Comparison of ENCODE assay signal across 8 mouse cellular contexts in genomic region chr7:143343781-143344306, GRCm38 (mm10).
DNase-seq lines count a peak whose midpoint lies in the region; ATAC-seq and TF ChIP-seq lines count a peak whose summit lies in the region.

No protein-coding gene starts in this region.

- no peak overlapping the region for H3K9ac ChIP-seq in kidney, embryonic 15.5 days
- no peak overlapping the region for H3K9ac ChIP-seq in midbrain, postnatal 0 days (replicated peaks; ENCODE audit: low read length, poor library complexity, severe bottlenecking)
- no peak overlapping the region for H3K9ac ChIP-seq in liver, embryonic 12.5 days

- no peak overlapping the region for H3K4me3 ChIP-seq in cerebellum, adult 2 months (replicated peaks; ENCODE audit: insufficient read depth, low read depth, low read length)
- H3K4me3 ChIP-seq in kidney, embryonic 15.5 days (replicated peaks), result no peak overlapping the region
- H3K4me3 ChIP-seq in midbrain, postnatal 0 days (ENCODE audit: low read depth, low read length), result no peak overlapping the region
- H3K4me3 ChIP-seq in liver, embryonic 12.5 days, result no peak overlapping the region

- no peak for ATAC-seq in kidney, embryonic 15.5 days (replicated peaks; ENCODE audit: low FRiP score)
- no peak for ATAC-seq in midbrain, postnatal 0 days (ENCODE audit: low FRiP score)
- ATAC-seq in liver, embryonic 12.5 days, result no peak

- no peaks in the 10 kb centered on the region for H3K9me3 ChIP-seq in kidney, embryonic 15.5 days (replicated peaks)
- no peaks in the 10 kb centered on the region for H3K9me3 ChIP-seq in midbrain, postnatal 0 days (ENCODE audit: low read length)
- no peaks in the 10 kb centered on the region for H3K9me3 ChIP-seq in liver, embryonic 12.5 days (replicated peaks)

- no peak overlapping the region for H3K27ac ChIP-seq in cerebellum, adult 2 months (ENCODE audit: insufficient read depth, low read length)
- H3K27ac ChIP-seq in kidney, embryonic 15.5 days, result peak overlapping the region; percentile 39; the same call in 1 of the 2 replicates
- no peak overlapping the region for H3K27ac ChIP-seq in midbrain, postnatal 0 days (ENCODE audit: low read depth, low read length)
- no peak overlapping the region for H3K27ac ChIP-seq in liver, embryonic 12.5 days

- 16% methylated on average over 12 of the region's 12 CpGs for WGBS in cerebellum, adult 2 months
- WGBS in kidney, embryonic 15.5 days, result 10% methylated on average over 12 of the region's 12 CpGs
- 23% methylated on average over 12 of the region's 12 CpGs for WGBS in midbrain, postnatal 0 days
- 57% methylated on average over 12 of the region's 12 CpGs for WGBS in liver, embryonic 12.5 days (ENCODE audit: insufficient replicate concordance)

- intact Hi-C loops in left cerebral cortex, postnatal 4 days (cut with DNase I), result no loop called here

- DNase-seq in cerebellum, postnatal 14 days, result peak; percentile 37 to 44
- no peak for DNase-seq in cerebellum, adult 2 months
- DNase-seq in left cerebral cortex, postnatal 4 days, result peak; percentile 42
- DNase-seq in left cerebral cortex, adult 11 months (ENCODE audit: low spot score), result no peak
- peak; percentile 73 for DNase-seq in midbrain, postnatal 0 days (ENCODE audit: low spot score)
- no peak for DNase-seq in gastrocnemius, adult 8-10 months (ENCODE audit: low spot score in 2 of 2)

- peak overlapping the region; percentile 27; the same call in 1 of the 2 replicates for H3K4me2 ChIP-seq in kidney, embryonic 15.5 days
- H3K4me2 ChIP-seq in midbrain, postnatal 0 days (ENCODE audit: low read depth, low read length, poor library complexity, severe bottlenecking), result no peak overlapping the region
- H3K4me2 ChIP-seq in liver, embryonic 12.5 days, result no peak overlapping the region

- no peak for TF ChIP-seq POLR2A in cerebellum, adult 2 months (IDR thresholded peaks at IDR 0.05; ENCODE audit: borderline replicate concordance, insufficient read depth, low read length)

- H3K36me3 ChIP-seq in kidney, embryonic 15.5 days, result no peaks in the 10 kb centered on the region
- H3K36me3 ChIP-seq in midbrain, postnatal 0 days (ENCODE audit: insufficient read depth, low read length), result no peaks in the 10 kb centered on the region
- H3K36me3 ChIP-seq in liver, embryonic 12.5 days, result no peaks in the 10 kb centered on the region

- no peaks in the 10 kb centered on the region for H3K4me1 ChIP-seq in cerebellum, adult 2 months (ENCODE audit: control insufficient read depth, insufficient read depth, low read length)
- H3K4me1 ChIP-seq in kidney, embryonic 15.5 days, result peaks cover 36% of the 10 kb centered on the region
- H3K4me1 ChIP-seq in midbrain, postnatal 0 days (ENCODE audit: insufficient read depth, low read length), result no peaks in the 10 kb centered on the region
- H3K4me1 ChIP-seq in liver, embryonic 12.5 days, result no peaks in the 10 kb centered on the region

- TF ChIP-seq CTCF in cerebellum, adult 2 months (IDR thresholded peaks at IDR 0.05; ENCODE audit: borderline replicate concordance, insufficient read depth, low read depth, low read length), result no peak
- TF ChIP-seq CTCF in midbrain, postnatal 0 days (IDR thresholded peaks at IDR 0.05), result no peak

- no peaks in the 10 kb centered on the region; the same call in 1 of the 2 replicates for H3K27me3 ChIP-seq in cerebellum, adult 2 months (ENCODE audit: control insufficient read depth, insufficient read depth, low read length)
- peaks cover 2% of the 10 kb centered on the region; the same call in 1 of the 2 replicates for H3K27me3 ChIP-seq in kidney, embryonic 15.5 days
- H3K27me3 ChIP-seq in midbrain, postnatal 0 days (ENCODE audit: insufficient read depth, low read length), result no peaks in the 10 kb centered on the region
- H3K27me3 ChIP-seq in liver, embryonic 12.5 days (replicated peaks), result peaks cover 12% of the 10 kb centered on the region; the same call in 1 of the 2 replicates

Comparison
In these comparisons a context has a peak if more than half of its experiments do, and no peak if none do; other contexts are left out.
1. DNase-seq: peak in cerebellum, postnatal 14 days (2 of 2), left cerebral cortex, postnatal 4 days (single experiment) and midbrain, postnatal 0 days (single experiment); none in cerebellum, adult 2 months (0 of 2), left cerebral cortex, adult 11 months (single experiment) and gastrocnemius, adult 8-10 months (0 of 2).